Mouse (Mus musculus): Measurements from ENCODE around the gene Camk1d. TPM values are rescaled to one million over a fixed set of nuclear protein-coding genes. Genes with fewer than 3 reads are reported as not detected.
A peak's percentile ranks its signal among the peaks of the same experiment; 100 is the strongest.

Camk1d gene
- polyA plus RNA-seq, 2 experiments: 0.63 to 0.83 TPM

- no peak for DNase-seq (ENCODE audit: low read depth in 3 of 3, low spot score in 3 of 3)
- no peak overlapping the region for H3K27ac ChIP-seq
- H3K9me3 ChIP-seq (ENCODE audit: control insufficient read depth, low read length): no peaks in the 10 kb centered on the region
- no peaks in the 10 kb centered on the region for H3K4me1 ChIP-seq (replicated peaks; ENCODE audit: control insufficient read depth in 2 of 2, insufficient read depth in 2 of 2, low read length in 1 of 2)
- TF ChIP-seq EP300 (IDR thresholded peaks at IDR 0.05; ENCODE audit: low read depth) (no peak), CTCF (IDR thresholded peaks at IDR 0.05; ENCODE audit: low read depth) (no peak)
- no peak overlapping the region for H3K4me3 ChIP-seq (ENCODE audit: insufficient read depth in 1 of 2, low read depth in 2 of 2, low read length in 2 of 2)
- H3K36me3 ChIP-seq (replicated peaks; ENCODE audit: control insufficient read depth, insufficient read depth, low read depth): no peaks in the 10 kb centered on the region
- H3K9ac ChIP-seq (replicated peaks): no peak overlapping the region
- 69% methylated on average over 5 of the region's 5 CpGs for WGBS (ENCODE audit: insufficient replicate concordance)
- H3K27me3 ChIP-seq (ENCODE audit: control insufficient read depth, insufficient read depth, low read length): no peaks in the 10 kb centered on the region
- H3K4me2 ChIP-seq (ENCODE audit: low read depth): no peak overlapping the region
- ATAC-seq (ENCODE audit: insufficient read depth): no peak
Measured at GRCm38 (mm10) chr2:5420621-5421196, 293.6 kb downstream of the Camk1d start.

- DNase-seq (ENCODE audit: low read depth in 3 of 3, low spot score in 3 of 3): no peak
- Histone ChIP-seq H3K36me3 (replicated peaks; ENCODE audit: control insufficient read depth, insufficient read depth, low read depth) (no peaks in the 10 kb centered on the region), H3K4me2 (ENCODE audit: low read depth) (no peak overlapping the region), H3K9ac (replicated peaks) (no peak overlapping the region), H3K4me3 (ENCODE audit: insufficient read depth in 1 of 2, low read depth in 2 of 2, low read length in 2 of 2) (no peak overlapping the region), H3K27me3 (ENCODE audit: control insufficient read depth, insufficient read depth, low read length) (no peaks in the 10 kb centered on the region), H3K9me3 (ENCODE audit: control insufficient read depth, low read length) (no peaks in the 10 kb centered on the region), H3K27ac (no peak overlapping the region), H3K4me1 (replicated peaks; ENCODE audit: control insufficient read depth in 2 of 2, insufficient read depth in 2 of 2, low read length in 1 of 2) (no peaks in the 10 kb centered on the region)
- no peak for TF ChIP-seq EP300 (IDR thresholded peaks at IDR 0.05; ENCODE audit: low read depth)
- no peak for TF ChIP-seq CTCF (IDR thresholded peaks at IDR 0.05; ENCODE audit: low read depth)
- no peak for ATAC-seq (ENCODE audit: insufficient read depth)
- 62% methylated on average over 4 of the region's 4 CpGs for WGBS (ENCODE audit: insufficient replicate concordance)
Measured at GRCm38 (mm10) chr2:5418802-5419201, 295.5 kb downstream of the Camk1d start.

GRCm38 (mm10) chr2:5417158-5418032 is 296.9 kb downstream of the Camk1d start:
- Histone ChIP-seq H3K36me3 (replicated peaks; ENCODE audit: control insufficient read depth, insufficient read depth, low read depth) (no peaks in the 10 kb centered on the region), H3K9me3 (ENCODE audit: control insufficient read depth, low read length) (no peaks in the 10 kb centered on the region), H3K4me2 (ENCODE audit: low read depth) (no peak overlapping the region), H3K9ac (replicated peaks) (no peak overlapping the region), H3K27ac (no peak overlapping the region), H3K4me1 (replicated peaks; ENCODE audit: control insufficient read depth in 2 of 2, insufficient read depth in 2 of 2, low read length in 1 of 2) (no peaks in the 10 kb centered on the region), H3K4me3 (ENCODE audit: insufficient read depth in 1 of 2, low read depth in 2 of 2, low read length in 2 of 2) (no peak overlapping the region), H3K27me3 (ENCODE audit: control insufficient read depth, insufficient read depth, low read length) (no peaks in the 10 kb centered on the region)
- ATAC-seq (ENCODE audit: insufficient read depth) (no peak), DNase-seq (ENCODE audit: low read depth in 3 of 3, low spot score in 3 of 3) (no peak)
- TF ChIP-seq EP300 (IDR thresholded peaks at IDR 0.05; ENCODE audit: low read depth): no peak
- no peak for TF ChIP-seq CTCF (IDR thresholded peaks at IDR 0.05; ENCODE audit: low read depth)
- 40% methylated on average over 6 of the region's 6 CpGs for WGBS (ENCODE audit: insufficient replicate concordance)

GRCm38 (mm10) chr2:5411774-5412173 is 302.5 kb downstream of the Camk1d start:
- H3K9ac ChIP-seq (replicated peaks): no peak overlapping the region
- no peak overlapping the region for H3K4me3 ChIP-seq (ENCODE audit: insufficient read depth in 1 of 2, low read depth in 2 of 2, low read length in 2 of 2)
- no peaks in the 10 kb centered on the region for H3K36me3 ChIP-seq (replicated peaks; ENCODE audit: control insufficient read depth, insufficient read depth, low read depth)
- no peak for ATAC-seq (ENCODE audit: insufficient read depth)
- WGBS (ENCODE audit: insufficient replicate concordance): 36% methylated on average over 2 of the region's 2 CpGs
- TF ChIP-seq CTCF (IDR thresholded peaks at IDR 0.05; ENCODE audit: low read depth) (no peak), EP300 (IDR thresholded peaks at IDR 0.05; ENCODE audit: low read depth) (no peak)
- H3K9me3 ChIP-seq (ENCODE audit: control insufficient read depth, low read length): no peaks in the 10 kb centered on the region
- DNase-seq (ENCODE audit: low read depth in 3 of 3, low spot score in 3 of 3): no peak
- H3K4me1 ChIP-seq (replicated peaks; ENCODE audit: control insufficient read depth in 2 of 2, insufficient read depth in 2 of 2, low read length in 1 of 2): no peaks in the 10 kb centered on the region
- no peaks in the 10 kb centered on the region for H3K27me3 ChIP-seq (ENCODE audit: control insufficient read depth, insufficient read depth, low read length)
- H3K27ac ChIP-seq: no peak overlapping the region
- no peak overlapping the region for H3K4me2 ChIP-seq (ENCODE audit: low read depth)

DNA sequence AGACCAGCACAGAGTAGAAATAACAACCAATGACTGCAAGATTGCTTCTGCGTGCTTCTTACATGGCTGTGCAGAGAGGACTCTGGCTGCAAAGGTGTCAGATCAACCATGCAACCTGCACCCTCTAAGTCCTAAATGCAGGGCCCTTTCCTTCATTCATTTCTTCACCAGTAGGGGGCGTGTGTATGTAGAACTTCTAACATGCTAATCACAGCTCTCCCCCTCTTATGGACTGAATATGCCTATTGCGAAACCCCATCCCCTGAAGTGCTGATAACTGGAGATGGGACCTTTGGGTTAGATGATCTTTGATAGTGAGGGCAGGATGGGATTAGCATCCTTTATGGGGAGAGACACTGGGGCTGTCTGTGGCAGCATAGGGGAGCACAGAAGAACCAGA is 310.5 kb downstream of the Camk1d start:
- Histone ChIP-seq H3K4me3 (ENCODE audit: insufficient read depth in 1 of 2, low read depth in 2 of 2, low read length in 2 of 2) (no peak overlapping the region), H3K27ac (no peak overlapping the region), H3K36me3 (replicated peaks; ENCODE audit: control insufficient read depth, insufficient read depth, low read depth) (no peaks in the 10 kb centered on the region), H3K4me2 (ENCODE audit: low read depth) (no peak overlapping the region), H3K4me1 (replicated peaks; ENCODE audit: control insufficient read depth in 2 of 2, insufficient read depth in 2 of 2, low read length in 1 of 2) (no peaks in the 10 kb centered on the region), H3K9ac (replicated peaks) (no peak overlapping the region), H3K27me3 (ENCODE audit: control insufficient read depth, insufficient read depth, low read length) (no peaks in the 10 kb centered on the region), H3K9me3 (ENCODE audit: control insufficient read depth, low read length) (no peaks in the 10 kb centered on the region)
- peak in 2 of 3 experiments; percentile 9 to 20 for DNase-seq (ENCODE audit: low read depth in 3 of 3, low spot score in 3 of 3)
- whole genome bisulfite sequencing (ENCODE audit: insufficient replicate concordance): 34% methylated on average over 3 of the region's 3 CpGs
- TF ChIP-seq EP300 (IDR thresholded peaks at IDR 0.05; ENCODE audit: low read depth) (no peak), CTCF (IDR thresholded peaks at IDR 0.05; ENCODE audit: low read depth) (peak; percentile 63)
- ATAC-seq (ENCODE audit: insufficient read depth): no peak

Measured in liver, embryonic 14.5 days (tissue).